Mouse (Mus musculus): ENCODE measurements around the gene Magi2. TPM values are rescaled to one million over a fixed set of nuclear protein-coding genes. Genes with fewer than 3 reads are reported as not detected.

Gene Magi2
- total RNA-seq, 2 experiments from 2014 or later, result 7.3 to 9.5 TPM

DNA sequence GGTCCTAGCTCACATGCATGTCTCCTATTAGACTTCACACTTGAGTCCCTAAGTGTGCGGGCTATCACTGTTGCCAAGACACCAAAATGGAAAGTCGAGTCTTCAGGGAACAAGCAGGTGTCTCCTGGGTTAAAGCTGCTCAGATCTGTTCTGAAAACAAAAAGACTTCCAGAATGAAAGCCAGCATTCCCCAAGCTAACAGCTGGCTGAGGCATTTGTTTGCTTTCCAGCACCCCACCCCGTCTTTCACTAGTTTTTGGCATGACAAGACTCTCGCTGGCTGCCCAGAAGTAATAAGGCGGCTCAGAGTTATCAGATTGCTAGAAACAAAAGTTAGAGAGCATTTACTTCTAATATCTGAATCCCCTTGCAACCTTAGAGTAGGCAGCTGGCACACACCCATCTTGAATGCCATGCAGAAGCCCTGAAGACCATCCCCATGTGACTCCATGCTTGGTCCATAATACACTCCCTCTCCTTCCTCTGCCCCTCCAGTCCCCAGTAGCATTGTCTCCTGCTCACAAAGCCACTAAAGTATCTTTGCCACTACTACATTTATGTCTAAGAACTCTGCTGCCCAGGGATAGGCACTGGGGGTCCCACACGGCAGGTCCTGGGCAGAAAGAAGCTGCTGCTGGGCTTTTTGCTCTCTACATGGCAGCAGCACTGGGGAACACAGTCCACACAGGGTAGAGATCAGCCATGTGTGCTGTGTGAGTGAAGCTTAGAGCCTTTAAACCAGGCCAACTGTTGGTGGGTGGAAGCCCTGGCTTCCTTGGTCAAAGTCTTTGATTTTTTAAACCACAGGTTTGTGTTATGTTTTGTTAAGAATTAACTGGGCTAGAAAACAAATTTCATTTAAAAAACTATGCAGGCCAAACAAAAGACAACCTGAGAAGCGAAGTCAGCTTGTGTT, 1394.0 kb downstream of the Magi2 start:
- peak; percentile 8 to 10 for DNase-seq
- intact Hi-C loops (cut with DNase I), result no loop called here

DNA sequence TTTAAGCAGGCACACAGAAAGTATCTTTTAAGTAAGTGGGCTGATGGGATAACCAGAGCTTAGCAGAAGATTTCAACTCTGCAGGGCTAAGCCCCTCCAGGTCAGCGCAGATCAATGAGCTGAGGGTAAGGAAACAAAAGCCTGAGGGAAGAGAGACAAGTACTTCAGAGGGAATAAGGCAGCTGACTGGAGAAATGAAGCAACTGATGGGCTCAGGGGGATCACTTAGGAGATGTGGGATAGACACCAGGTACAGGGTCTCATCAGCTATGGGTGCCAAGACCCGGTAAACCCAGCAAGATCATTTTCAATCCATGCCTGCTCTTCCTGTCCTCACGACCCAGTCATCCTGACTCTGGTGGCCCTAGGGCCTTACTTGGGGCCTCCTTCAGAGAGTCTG, 1395.6 kb downstream of the Magi2 start:
- no peak for DNase-seq
- intact Hi-C loops (cut with DNase I), result no loop called here

DNA sequence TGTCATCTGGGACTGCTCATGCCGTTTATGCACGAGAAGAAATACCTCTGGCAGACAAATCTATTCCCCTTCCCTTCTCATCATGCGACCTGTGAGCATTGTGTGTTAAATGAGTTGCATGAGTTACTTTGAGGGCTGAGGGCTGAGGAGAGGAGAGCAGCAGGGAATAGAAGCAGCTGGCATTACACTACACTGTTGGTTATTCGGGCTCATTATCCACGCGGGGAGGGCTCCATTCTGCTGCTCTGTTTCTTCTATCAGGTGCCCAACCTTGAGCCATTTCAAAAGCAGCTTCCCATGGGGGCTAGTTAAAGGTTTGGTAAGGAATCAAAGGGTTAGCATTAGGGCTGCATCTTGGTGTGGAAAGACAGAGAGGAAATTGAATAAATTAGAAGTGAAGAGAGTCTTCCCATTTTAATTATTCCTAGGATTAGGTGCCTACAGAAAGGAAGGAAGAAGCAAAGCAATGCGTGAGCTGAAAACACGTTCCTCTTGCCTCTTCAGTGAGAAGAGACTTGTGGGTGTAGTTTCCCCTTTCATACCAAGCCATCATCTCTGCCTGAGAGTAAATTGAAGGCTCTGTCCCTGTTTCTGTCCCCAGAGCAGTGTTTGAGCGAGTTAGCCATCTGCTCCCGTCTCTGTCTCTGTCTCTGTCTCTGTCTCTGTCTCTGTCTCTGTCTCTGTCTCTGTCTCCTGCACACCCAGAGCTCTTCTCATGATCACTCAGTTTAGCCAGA, 1396.2 kb downstream of the Magi2 start:
- no peak for DNase-seq
- intact Hi-C loops (cut with DNase I), result no loop called here

DNA sequence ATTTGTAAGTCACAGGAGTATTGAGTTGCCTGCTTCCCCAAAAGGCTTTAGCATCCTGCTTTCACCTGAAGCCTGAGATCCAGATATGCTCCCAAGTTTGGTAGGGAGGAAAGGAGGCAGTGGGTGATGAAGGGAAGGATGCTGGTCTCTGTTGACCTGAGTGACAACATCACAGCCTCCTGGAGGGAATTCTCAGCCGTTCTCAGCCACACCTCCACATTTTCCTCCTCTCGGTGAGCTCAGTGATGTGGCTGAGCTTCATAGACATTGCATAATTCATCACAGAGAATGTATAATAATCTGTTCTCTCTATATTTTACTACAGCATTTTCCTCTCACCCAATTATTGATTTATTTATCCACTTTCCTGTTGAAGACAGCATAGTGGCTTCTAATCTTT, 1398.3 kb downstream of the Magi2 start:
- DNase-seq, result no peak
- intact Hi-C loops (cut with DNase I), result no loop called here

DNA sequence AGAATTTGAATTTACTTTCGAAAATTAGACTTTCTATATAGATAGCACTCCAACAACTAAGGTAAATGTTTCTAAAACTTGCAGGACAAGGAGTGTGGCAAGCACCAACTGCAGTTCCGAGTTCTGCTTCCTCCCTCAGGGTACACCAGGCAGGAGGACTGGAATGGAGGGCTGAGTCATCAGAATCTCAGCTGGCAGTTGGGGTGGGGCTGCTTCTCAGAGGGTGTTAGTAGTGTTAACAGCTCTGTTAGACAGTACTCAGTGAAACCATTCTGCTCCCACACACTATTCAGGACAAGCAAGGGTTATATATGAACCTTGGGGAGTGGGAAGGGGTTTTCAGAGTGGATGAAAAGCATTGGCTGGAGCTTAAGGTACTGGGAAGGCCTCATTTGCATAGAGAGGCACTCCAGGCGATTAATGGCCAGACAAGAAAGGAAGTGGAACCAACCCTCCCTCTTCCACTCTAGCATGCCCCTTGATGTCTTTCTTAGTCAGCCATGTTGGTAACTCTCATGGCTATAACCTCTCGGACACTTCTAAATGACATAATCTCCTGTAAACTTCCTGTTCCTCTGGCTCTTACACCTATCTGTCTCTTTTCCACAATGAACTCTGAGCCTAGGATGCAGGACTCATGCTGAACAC, 1402.2 kb downstream of the Magi2 start:
- intact Hi-C loops (cut with DNase I), result no loop called here
- peak in 1 of 2 experiments; percentile 2 for DNase-seq

DNA sequence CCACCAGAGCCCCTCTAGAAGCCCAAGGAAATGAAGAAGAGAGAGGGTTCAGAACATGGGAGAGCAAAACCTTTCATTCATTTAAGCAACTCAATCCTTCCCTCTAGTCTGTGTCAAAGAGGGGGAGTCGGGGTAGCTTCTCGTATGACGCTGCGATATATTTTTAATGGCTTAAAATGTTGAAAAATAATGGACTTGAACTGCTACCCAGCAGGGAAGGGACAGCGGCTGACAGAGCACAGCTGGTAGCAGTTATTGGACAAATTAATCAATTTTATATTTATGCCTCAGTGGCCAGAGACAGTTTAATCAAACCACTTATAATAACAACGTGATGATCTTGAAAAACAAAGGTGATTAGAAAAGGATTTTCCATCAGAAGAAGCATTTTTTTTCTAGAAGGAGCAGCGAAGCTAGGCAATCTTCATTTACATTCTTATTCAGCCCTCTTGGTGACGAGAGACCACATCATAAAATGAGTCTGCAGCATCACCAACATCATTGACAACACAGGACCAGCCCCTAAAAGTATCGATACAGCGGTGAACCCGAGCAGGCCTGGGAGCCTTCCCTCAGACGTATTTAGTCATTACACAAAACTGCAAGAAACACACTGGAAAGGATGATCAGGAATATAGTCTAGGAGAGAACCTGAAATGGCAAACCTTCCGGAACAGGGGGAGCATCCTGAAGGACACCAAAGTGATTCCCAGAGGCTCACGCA, 1407.4 kb downstream of the Magi2 start:
- intact Hi-C loops (cut with DNase I), result no loop called here
- DNase-seq, result no peak

DNA sequence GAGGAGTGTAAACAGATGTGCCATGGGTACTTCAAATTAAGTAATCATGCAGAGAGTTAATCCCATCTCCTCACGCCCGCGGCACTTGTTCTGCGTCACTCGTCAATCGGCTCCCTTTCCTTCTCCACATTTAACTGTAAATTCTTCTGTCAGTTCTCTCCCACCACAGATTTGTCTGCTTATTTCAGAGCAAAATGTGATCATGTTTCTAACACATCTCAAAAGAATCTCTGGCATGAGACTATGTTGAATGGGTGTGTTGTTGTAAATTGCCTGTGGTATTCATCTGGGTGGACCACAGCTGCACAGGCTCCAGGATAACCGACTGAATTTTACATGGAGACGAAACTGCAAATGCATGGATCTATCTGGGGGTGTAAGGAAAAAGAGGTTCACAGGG, 1408.0 kb downstream of the Magi2 start:
- intact Hi-C loops (cut with DNase I), result no loop called here
- DNase-seq, result no peak

DNA sequence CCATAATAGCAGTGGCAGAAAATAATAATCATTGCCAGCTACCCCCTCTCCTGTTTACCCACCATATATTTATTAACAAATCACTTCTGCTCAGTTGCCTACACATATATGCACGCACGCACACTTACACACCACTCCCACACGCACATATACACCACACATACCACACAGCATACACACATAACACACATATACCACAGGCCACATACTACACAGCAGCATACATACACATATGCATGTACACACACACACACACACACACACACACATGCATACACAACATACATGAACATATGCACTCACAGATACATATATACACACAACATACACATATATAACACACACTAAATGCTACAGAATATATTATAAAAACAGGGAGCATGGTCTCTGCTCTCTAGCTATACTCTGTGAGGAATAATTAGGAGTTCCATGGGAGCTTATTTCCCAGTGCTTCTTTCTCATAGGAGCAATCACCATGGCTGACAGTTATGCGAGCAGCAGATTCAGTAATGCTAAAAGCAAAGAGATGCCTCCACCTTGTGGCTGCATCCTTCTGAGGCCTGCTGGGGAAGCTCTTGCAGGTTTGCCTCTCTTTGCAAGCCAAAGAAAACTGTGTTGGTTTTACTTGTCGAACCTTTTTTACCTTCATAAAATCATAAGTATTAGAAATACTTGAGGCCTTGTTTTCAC, 1410.6 kb downstream of the Magi2 start:
- no peak for DNase-seq

DNA sequence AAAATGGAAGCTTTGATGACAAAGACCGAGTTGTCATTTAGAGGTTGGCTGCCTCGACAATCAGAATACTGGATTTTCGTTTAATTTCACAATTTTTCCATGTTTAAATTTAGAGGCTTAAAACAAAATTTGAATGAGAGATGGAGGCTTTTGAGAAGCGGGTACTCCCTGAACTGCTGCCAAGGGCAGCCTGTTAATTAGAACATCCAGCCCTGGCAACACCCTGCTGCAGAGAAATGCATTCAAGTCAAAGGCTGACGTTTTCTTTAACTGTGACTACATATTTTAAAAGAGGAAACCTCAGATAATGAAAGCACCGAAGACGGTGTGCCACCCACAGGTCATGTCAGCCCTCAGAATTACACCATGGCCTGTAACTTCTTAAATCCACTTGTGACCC, 1415.4 kb downstream of the Magi2 start:
- intact Hi-C loops (cut with DNase I), result no loop called here
- DNase-seq, result no peak

More for the DNA sequence above, 1410.6 kb downstream of the Magi2 start:
- intact Hi-C loops (cut with DNase I), result no loop called here

DNA sequence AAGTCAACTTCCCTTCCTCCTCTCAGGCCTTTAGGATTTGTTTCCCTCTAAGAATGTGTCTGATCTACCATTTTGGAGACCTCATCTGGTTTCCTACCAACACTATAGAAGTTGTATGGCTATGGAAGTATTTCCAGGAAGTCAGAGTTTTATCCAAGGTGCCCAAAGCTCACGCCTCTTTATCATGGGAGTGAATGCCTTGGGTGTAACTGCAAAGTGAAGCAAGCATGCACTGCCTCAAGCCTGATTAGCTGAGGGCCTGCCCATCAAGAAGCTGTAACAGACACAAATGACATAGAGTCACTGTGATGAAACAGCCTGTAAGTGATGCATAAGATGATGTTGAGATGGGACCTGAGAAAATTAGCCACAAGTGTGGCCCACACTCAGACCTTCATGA, 1416.9 kb downstream of the Magi2 start:
- intact Hi-C loops (cut with DNase I), result no loop called here
- no peak for DNase-seq

DNA sequence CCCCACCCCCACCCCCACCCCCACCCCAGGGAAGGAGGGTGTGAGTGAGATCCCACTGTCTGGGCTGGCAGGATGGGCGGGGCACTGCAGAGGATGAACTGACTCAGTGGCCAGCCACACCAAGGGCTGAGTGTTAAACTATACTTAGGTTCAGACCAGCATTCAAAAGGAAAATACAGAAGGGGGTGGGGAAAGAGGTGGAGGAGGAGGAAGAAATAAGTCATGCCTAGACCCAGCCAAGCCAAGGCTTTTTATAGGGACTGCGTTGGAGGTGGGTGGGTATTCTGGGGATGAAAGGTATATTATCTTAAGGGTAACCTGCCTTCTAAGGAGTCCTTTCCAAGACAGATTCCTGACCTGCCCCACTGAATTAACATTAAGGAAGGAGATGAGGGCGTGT, 1420.1 kb downstream of the Magi2 start:
- DNase-seq, result no peak
- intact Hi-C loops (cut with DNase I), result no loop called here

DNA sequence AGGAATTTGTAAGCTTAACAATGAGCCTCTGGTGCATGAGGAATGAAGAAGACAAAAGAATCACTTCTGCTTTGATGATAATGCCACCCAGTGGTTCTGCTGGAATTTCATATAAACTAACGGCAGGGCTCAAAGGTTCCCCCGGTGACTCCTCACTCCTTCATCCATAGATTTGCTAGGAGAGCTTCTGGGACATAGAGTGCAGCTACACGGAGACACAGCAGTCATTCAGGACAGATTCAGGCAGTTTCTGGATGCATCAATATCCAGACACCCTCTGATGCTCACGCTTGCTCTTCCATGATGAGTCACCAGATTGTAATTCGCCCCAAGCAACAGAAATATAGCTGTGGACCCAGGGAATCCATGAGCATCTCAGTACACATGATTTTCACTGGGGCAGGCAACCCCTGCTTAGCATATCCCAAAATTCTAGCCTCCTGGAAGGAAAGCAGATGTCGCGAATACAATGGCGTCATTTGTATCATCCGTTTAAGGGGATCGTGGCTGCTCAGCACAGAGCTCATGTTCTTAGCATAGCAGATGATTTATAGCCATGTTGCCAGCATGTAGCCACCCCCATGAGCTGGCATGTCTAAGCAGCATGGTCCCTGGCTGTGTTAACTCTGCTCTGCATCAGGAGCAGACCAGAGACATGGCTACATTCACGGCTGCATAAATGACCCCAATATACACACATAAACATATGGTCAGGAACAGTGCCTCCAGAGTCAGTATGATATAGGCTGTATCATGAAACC, 1426.8 kb downstream of the Magi2 start:
- intact Hi-C loops (cut with DNase I), result no loop called here
- DNase-seq, result no peak

DNA sequence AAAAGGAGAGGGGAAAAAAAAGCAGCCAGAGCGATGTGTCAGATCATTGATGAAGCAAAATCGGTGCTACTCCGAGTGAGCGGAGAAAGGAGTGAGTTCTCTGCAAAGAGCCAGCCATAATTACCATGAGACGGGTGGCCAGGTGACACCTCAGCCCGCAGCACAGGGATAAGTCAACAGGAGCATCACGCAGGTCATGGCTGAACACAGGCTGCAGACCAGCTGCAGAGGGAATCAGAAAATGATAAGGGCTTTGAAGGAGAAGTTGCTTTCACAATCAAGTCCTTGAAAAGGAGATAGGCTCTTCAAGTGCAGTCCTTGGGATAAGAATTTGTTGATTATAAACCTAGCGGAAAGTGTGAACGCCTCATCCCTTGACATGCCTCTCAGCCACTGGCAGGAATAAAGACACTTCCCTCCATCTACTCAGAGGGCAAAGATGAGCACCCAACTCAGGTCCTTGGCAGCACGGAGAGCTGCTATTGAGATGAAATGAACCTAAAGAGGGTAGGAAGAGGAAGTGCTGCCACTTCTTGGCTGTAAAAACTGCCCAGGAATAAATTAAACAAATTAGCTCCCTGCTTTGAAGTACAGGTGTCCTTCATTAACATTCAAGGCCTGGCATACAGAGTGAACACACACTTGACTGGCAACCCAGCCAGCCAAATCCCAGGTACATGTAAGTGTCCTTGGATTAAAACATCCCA, 1428.1 kb downstream of the Magi2 start:
- DNase-seq, result no peak
- intact Hi-C loops (cut with DNase I), result no loop called here

DNA sequence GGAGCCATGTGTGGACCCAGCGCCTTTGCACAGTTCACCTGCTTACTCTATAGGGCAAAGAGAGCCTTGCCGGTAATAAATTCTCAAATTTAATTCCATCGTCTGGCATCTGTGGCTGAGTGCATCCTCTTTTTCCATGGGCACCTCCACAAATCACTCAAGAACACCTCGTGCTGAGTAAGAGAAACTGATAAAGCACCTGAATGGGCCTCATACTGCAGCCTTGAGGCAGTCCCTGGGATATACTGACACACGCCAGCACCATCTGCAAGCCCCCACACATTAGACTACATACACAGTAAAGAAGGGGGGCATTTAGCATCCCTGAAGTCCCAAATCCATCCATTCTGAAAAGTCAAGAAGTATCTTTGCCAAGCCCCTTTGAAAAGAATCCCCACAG, 1430.2 kb downstream of the Magi2 start:
- DNase-seq, result no peak
- intact Hi-C loops (cut with DNase I), result no loop called here

DNA sequence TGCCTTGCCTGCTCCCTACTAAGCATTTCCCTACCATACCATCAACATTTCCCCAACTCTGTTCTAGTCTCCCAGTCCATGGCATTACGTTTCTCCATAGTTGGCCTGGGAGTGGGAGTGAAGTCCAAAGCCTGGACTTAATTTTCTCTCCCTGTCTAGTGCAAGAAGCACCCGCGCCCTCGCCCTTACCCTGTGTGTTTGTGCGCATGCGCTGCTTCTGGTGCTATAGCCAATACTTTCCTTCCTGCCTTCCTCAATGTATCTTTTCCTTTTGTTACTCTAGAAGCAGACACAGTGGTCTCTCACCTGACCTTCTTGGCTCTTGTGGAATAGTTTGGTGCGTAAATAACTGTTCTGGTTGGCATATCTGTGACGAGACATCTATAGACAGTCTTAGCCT, 1440.8 kb downstream of the Magi2 start:
- intact Hi-C loops (cut with DNase I), result no loop called here
- no peak for DNase-seq

DNA sequence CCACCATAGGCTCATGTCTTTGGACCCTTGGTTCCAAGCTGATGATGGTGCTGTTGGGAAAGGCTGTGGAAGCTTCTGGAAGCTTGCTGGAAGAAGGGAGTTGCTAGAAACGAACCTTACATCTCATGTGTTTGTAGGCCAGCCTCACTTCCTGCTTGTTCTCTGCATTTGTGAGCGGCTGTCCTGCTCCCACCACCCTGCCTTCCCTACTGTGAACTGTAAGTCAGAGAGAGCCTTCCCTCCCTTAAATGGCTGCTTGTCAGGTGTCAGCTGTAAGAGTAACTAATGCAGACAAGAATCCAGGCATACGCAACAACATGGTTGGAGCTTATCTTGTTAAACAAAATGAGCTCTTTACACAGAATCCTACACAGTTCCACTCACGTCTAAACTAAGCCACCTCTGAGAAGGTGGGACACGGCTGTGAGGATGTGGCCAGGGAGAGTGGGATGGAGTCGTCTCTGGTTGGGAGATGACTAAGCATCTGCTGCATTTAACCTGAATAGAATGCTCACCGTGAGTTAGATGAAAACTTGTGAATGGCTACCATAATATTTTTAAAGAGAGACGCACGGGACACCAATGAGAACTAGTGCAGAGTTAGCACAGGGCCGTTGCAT, 1442.0 kb downstream of the Magi2 start:
- DNase-seq, result no peak
- intact Hi-C loops (cut with DNase I), result no loop called here

DNA sequence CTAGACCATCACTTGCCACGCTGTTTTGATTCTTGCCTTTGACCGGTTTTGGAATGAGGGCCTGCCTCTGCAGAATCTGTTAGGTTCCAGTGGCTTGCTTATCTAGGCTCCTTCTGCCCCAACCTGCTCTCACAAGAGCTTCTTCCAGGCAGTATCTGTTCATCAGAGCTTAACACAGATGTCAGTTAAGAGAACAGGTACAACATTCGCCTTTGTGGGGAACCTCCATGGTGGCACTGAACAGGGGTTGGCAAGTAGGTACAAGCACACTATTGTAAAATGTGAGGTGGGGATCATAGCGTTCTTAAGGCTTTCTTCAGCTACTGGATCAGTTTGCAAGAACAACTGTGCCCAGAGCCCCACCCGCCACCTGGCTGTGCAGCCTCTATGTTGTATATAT, 1442.6 kb downstream of the Magi2 start:
- intact Hi-C loops (cut with DNase I), result no loop called here
- no peak for DNase-seq

DNA sequence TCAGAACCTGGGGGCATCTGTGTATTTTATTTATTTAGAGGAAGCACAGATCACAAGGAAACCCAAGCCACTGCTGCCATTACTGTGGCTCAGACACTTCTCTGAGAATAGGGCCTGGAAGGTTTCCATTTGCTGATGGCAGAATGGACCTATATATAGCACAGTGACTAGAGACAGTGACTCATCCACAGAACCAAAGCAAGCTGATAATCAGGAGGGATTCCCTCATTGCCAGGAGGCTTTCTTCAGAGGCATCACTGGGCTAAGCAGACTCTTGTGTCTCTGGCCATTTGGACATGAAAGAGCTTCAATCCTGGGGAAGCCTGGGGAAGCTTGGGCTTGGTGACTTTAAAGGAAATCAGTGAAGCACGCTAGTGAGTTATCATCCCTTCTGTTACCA, 1445.0 kb downstream of the Magi2 start:
- DNase-seq, result peak in 1 of 2 experiments; percentile 4
- intact Hi-C loops (cut with DNase I), result no loop called here

All from heart, postnatal 36 days (tissue).